Mouse (Mus musculus) embryonic facial prominence, embryonic 11.5 days (tissue): ENCODE results near the gene Tspan4. TPM values are rescaled to one million over a fixed set of nuclear protein-coding genes. Genes with fewer than 3 reads are reported as not detected.

Experiments used
- ATAC-seq: fragments of 200-750 bp; cut with Nextera tagmentation; replicated peaks from 2 replicates; pipeline ENCODE4 v1.8.0; 2017; ENCODE audit warnings: low read depth; ENCODE audit not compliant: insufficient number of reproducible peaks, low FRiP score, low TSS enrichment
- DNase-seq: peaks from one replicate; pipeline ENCODE4 v3.0.0-alpha.2; 2015; ENCODE audit warnings: low spot score
- H3K27ac ChIP-seq: fragments of 300-500 bp; sonication (generic); replicated peaks from 2 replicates; pipeline ENCODE4 v1.5.1; 2014; ENCODE audit warnings: mild to moderate bottlenecking, low read depth, low read length, control low read depth
- H3K27me3 ChIP-seq: fragments of 300-500 bp; sonication (generic); 2 replicates; pipeline ENCODE4 v1.6.1; 2014; ENCODE audit warnings: mild to moderate bottlenecking, low read length, moderate library complexity, mixed read lengths; ENCODE audit not compliant: control insufficient read depth, insufficient read depth
- H3K36me3 ChIP-seq: fragments of 300-500 bp; sonication (generic); replicated peaks from 2 replicates; pipeline ENCODE4 v1.6.1; 2014; ENCODE audit warnings: low read depth, mild to moderate bottlenecking, low read length, moderate library complexity, mixed read lengths; ENCODE audit not compliant: control insufficient read depth, insufficient read depth
- H3K4me1 ChIP-seq: fragments of 300-500 bp; sonication (generic); 2 replicates; pipeline ENCODE4 v1.6.1; 2014; ENCODE audit warnings: low read length, mixed read lengths; ENCODE audit not compliant: control insufficient read depth, insufficient read depth
- H3K4me2 ChIP-seq: fragments of 300-500 bp; sonication (generic); 2 replicates; pipeline ENCODE4 v1.6.1; 2014; ENCODE audit warnings: low read depth, mild to moderate bottlenecking, control low read depth, low read length, moderate library complexity
- H3K4me3 ChIP-seq: fragments of 300-500 bp; sonication (generic); 2 replicates; pipeline ENCODE4 v1.5.1; 2014; ENCODE audit warnings: low read depth, low read length, control low read depth
- H3K9ac ChIP-seq: fragments of 300-500 bp; sonication (generic); replicated peaks from 2 replicates; pipeline ENCODE4 v1.6.1; 2014; ENCODE audit warnings: mild to moderate bottlenecking, control low read depth, low read length
- H3K9me3 ChIP-seq: fragments of 300-500 bp; sonication (generic); replicated peaks from 2 replicates; pipeline ENCODE4 v1.6.1; 2016; ENCODE audit warnings: mild to moderate bottlenecking, low read length, inconsistent platforms, mixed read lengths; ENCODE audit not compliant: control insufficient read depth
- WGBS: fragments of 180-500 bp; shearing (Covaris S2); extraction: QIAGEN DNeasy Blood & Tissue Kit; methylation state at CpG from one replicate; pipeline ENCODE4 v1.1.7; 2014; 5-methylcytosine and 5-hydroxymethylcytosine counted together
- polyA plus RNA-seq: library from polyadenylated mRNA; unstranded; fragments of >200 nt; fragmentation: Nextera tagmentation; extraction: Ambion mirVana; gene quantifications from 2 replicates; pipeline ENCODE4 v1.2.1, GENCODE M21; 2014

Tspan4 gene
- polyA plus RNA-seq, 1 experiment from 2014 or later = 27.3 TPM

DNA sequence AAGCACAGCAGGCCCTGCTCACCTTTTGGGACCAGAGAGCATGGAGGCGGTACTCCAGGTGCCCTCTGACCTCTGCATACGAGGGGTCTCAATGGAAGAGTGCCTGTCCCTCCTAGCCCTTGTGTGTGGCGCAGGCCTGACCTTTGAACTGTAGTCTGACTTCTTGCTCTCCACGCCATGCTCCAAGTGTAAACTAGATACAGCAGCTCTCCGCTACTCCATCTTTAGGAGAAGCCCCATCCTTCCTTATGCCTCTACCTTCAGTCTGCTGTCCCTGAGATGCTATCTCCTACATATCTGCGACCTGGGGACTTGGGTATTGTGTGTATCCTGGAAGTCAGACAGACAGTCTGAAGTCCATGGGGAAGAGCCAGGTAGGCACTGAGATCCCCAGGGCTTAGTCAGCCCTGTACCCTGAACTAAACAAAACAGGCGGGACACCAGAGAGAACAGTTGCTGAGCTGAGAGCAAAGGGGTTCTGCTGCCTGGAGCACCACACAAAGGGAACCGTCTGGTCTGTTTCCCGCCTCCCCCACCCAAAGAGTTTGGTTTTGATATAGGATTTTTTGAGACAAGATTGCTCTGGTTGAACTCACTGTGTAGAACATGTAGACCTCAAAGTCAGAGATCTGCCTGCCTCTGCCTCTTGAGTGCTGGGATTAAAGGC lies 39.1 kb upstream of the Tspan4 start:
- Histone ChIP-seq H3K27ac (no peak overlapping the region), H3K9me3 (no peaks in the 10 kb centered on the region), H3K4me1 (no peaks in the 10 kb centered on the region; the same call in 1 of the 2 replicates), H3K9ac (no peak overlapping the region), H3K4me3 (no peak overlapping the region), H3K27me3 (no peaks in the 10 kb centered on the region), H3K36me3 (peaks cover under 1% of the 10 kb centered on the region), H3K4me2 (no peak overlapping the region; the same call in none of the 2 replicates)
- ATAC-seq (no peak), DNase-seq (no peak)
- 75% methylated on average over 9 of the region's 9 CpGs for WGBS

DNA sequence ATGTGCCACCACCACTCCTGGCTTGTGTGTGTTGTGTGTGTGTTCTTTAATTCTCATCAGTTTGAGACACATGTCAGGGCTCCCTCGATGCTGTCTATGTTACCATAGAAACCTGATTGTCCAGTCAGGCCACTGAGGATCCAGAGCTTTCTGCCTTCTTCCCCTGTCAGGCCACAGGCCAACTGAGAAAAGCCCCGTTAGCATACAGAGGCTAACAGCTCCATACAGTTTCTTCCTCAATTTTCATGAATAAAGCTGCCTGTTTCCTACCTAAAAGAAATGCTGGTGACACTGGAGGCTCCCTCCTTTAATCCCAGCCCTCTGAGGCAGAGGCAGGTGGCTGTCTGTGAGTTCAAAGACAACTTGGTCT lies 38.5 kb upstream of the Tspan4 start:
- peak overlapping the region; percentile 56 for H3K4me3 ChIP-seq
- H3K27ac ChIP-seq = no peak overlapping the region
- H3K9ac ChIP-seq = peak overlapping the region; percentile 83
- ATAC-seq (no peak), DNase-seq (no peak)
- no peaks in the 10 kb centered on the region for H3K9me3 ChIP-seq
- WGBS = 64% methylated on average over 2 of the region's 2 CpGs
- H3K36me3 ChIP-seq = no peaks in the 10 kb centered on the region; the same call in none of the 2 replicates
- no peaks in the 10 kb centered on the region for H3K27me3 ChIP-seq
- peak overlapping the region; percentile 91 for H3K4me2 ChIP-seq
- no peaks in the 10 kb centered on the region; the same call in 1 of the 2 replicates for H3K4me1 ChIP-seq

DNA sequence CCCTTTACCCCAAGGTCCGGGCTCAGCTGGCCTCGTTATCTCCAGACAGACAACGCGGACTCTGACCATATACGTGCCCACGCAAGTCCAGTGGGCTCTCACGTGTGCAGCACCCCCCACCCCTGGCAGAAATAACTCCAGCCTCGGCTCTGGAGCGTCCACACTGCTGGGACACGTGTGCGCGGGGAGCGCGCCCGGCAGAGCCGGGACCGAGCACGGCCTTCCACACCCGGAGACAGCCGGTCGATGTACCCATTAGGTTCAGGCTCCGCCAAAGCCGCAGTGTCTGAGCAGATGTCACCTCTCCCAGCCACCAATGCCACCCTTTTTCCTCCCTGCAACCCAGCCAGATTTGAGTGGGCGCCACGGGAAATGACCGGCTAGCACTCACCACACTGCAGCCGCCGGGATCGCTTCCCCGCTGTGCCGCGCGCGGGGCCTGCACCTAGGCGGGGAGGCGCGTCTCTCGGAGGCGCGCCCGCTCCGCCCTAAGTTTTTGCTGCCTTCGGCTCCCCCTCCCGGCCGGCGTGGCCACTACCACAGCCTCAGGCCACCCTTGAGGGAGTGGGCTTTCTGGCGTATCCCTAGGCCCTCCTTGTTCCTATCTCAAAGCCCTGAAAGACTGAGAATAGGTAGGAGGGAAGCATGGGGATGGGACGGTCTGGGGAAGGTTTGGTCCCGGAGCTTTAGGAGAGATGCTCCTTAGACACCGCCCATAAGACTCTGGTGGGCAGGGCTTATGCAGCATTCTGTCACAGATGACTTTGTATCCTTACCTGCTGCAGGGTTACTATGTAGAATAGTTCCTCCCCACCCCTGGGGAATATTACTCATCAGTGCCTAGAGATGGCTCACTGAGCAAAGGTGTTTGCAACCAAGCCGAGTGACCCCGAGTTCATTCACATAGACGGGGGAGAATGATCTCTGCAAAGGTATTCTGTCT lies 37.6 kb upstream of the Tspan4 start, which contains the start of gene Slc25a22:
Gene Slc25a22, minus strand, starts transcription at position 715 of the 943 bp plus-strand sequence.
- Histone ChIP-seq H3K36me3 (no peaks in the 10 kb centered on the region; the same call in none of the 2 replicates), H3K27ac (no peak within 1 kb of the TSS), H3K4me1 (peaks cover 1% of the 10 kb centered on the region; the same call in 1 of the 2 replicates), H3K9me3 (no peaks in the 10 kb centered on the region), H3K4me3 (peak within 1 kb of the TSS; percentile 56), H3K27me3 (no peaks in the 10 kb centered on the region), H3K9ac (peak within 1 kb of the TSS; percentile 83), H3K4me2 (peak within 1 kb of the TSS; percentile 91)
- WGBS = 5% methylated on average over 53 of the region's 53 CpGs
- DNase-seq (peak; percentile 90), ATAC-seq (peak; percentile 64)

DNA sequence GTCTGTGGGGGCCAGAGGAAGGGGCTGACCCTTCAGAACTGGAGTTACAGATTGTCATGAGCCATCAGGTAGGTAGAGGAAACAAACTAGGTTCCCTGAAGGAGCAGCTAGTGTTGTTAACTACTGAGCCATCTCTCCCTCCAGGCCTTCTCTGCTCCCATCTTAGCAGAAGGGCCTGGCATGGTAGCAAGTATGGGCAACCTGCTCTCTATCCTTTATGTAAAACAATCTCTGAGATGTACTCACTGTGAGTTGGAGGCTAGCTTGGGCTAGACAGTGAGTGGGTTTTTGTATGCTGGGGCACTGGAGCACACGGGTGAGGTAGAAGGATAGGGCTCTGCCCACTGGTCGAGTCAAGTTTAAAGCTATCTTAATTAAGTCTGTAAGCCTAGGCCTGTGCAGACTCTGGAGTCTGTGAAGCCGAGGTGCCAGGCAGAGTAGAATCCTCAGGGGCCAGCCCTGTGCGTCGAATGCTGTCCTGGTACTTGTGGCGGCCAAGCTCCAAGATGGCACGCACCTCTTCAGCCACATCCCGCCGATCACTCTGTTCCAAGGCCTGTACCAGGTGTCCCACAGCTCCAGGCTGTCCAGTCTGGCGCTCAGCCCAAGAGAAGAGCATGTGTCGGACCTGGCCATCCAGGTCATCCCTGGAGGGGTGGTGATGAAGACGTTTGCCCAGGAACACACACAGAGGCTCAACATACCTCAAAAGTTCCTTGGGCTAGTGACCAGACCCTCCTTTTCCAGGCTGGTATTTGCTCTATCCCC lies 36.7 kb upstream of the Tspan4 start:
- Histone ChIP-seq H3K27ac (no peak overlapping the region), H3K4me2 (no peak overlapping the region), H3K4me3 (no peak overlapping the region), H3K9ac (no peak overlapping the region), H3K9me3 (no peaks in the 10 kb centered on the region), H3K27me3 (no peaks in the 10 kb centered on the region), H3K36me3 (no peaks in the 10 kb centered on the region; the same call in none of the 2 replicates), H3K4me1 (peaks cover 7% of the 10 kb centered on the region; the same call in 1 of the 2 replicates)
- ATAC-seq (no peak), DNase-seq (no peak)
- WGBS = 89% methylated on average over 12 of the region's 12 CpGs

DNA sequence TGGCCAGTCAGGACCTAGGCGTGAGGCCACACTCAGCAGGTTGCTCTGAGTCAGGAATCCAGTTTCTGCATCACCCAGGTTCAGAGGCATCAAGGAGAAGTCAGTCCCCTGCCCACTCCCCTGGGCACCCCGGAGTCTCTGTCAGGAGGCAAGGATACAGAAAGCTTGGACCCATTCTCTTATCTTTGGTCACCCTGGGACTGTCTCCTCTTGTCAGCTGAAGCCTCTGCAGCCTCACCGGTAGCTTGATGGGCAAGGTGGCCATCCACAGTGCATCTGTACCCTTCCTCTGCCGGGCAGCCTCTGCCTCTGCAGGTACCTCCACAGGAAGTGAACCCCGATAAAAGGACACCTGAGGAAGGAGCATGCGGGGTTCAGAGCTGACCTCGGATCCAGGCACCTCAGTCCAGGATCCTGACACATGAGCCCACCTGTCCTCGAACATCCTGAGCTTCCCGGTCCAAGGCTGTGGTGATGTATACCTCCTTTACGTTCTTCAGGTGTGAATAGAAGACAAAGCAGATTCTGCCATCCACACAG lies 35.8 kb upstream of the Tspan4 start:
- ATAC-seq (no peak), DNase-seq (no peak)
- Histone ChIP-seq H3K4me1 (peaks cover 7% of the 10 kb centered on the region; the same call in 1 of the 2 replicates), H3K36me3 (no peaks in the 10 kb centered on the region; the same call in none of the 2 replicates), H3K4me3 (no peak overlapping the region), H3K9me3 (no peaks in the 10 kb centered on the region), H3K9ac (no peak overlapping the region), H3K27me3 (no peaks in the 10 kb centered on the region), H3K27ac (no peak overlapping the region), H3K4me2 (no peak overlapping the region)
- 93% methylated on average over 10 of the region's 10 CpGs for WGBS

DNA sequence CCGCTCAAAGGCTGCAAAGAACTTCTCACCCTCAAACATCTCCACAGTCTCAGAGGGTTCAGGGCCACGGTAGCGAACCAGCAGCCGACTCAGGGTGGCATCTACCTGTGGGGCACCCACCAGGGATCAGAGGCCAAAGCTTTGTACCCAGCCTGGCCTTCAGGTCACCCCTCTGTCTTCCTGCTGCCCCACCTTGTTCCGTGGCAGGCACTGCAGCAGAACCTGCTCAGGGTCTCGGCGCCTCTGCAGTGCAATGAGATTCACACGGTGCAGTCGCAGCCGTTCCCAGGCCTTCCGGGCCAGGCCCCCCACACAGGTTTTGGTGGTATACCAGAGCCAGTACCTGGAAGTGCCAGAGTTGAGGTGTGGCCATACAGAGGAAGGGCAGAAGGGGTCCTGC lies 35.2 kb upstream of the Tspan4 start:
- Histone ChIP-seq H3K4me2 (no peak overlapping the region), H3K4me1 (peaks cover 7% of the 10 kb centered on the region; the same call in 1 of the 2 replicates), H3K27ac (no peak overlapping the region), H3K4me3 (no peak overlapping the region), H3K27me3 (no peaks in the 10 kb centered on the region), H3K9ac (no peak overlapping the region), H3K36me3 (no peaks in the 10 kb centered on the region; the same call in none of the 2 replicates), H3K9me3 (no peaks in the 10 kb centered on the region)
- ATAC-seq (no peak), DNase-seq (no peak)
- WGBS = 98% methylated on average over 11 of the region's 11 CpGs

DNA sequence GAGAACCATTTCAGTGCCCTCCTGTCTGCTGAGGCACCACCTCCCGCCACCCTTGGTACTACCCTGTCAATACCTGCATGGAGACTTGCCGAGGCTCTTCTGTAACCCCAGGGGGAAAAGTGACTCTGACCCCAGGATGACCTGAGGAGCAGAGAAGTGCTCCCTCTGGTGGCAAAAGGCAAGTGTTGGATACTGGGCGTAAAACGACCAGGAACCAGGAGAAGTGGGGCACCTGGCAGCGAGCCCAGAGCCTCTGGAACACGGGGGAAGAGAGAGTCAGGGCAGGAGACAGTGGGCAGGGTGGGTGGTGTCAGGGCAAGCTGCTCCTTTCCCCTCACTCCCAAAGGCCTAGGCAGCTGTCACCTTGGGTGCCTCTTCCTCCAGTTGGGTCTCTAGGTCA lies 34.4 kb upstream of the Tspan4 start:
- no peak overlapping the region for H3K4me3 ChIP-seq

More for the DNA sequence above, 34.4 kb upstream of the Tspan4 start:
- Histone ChIP-seq H3K27me3 (no peaks in the 10 kb centered on the region), H3K9me3 (no peaks in the 10 kb centered on the region), H3K27ac (no peak overlapping the region), H3K9ac (no peak overlapping the region), H3K36me3 (no peaks in the 10 kb centered on the region; the same call in none of the 2 replicates), H3K4me1 (peaks cover 7% of the 10 kb centered on the region; the same call in 1 of the 2 replicates), H3K4me2 (no peak overlapping the region)
- DNase-seq = peak; percentile 57
- ATAC-seq = no peak
- 44% methylated on average over 6 of the region's 6 CpGs for WGBS
